Mouse (Mus musculus) frontal cortex, postnatal 25 days (tissue): ENCODE data around the gene Ap1g2.

ENCODE experiments used
- DNase-seq, 2 experiments: peaks; one replicate each; pipeline ENCODE4 v3.0.0; 2022; ENCODE audit warnings: low spot score in 2 of 2

Ap1g2 gene

DNA sequence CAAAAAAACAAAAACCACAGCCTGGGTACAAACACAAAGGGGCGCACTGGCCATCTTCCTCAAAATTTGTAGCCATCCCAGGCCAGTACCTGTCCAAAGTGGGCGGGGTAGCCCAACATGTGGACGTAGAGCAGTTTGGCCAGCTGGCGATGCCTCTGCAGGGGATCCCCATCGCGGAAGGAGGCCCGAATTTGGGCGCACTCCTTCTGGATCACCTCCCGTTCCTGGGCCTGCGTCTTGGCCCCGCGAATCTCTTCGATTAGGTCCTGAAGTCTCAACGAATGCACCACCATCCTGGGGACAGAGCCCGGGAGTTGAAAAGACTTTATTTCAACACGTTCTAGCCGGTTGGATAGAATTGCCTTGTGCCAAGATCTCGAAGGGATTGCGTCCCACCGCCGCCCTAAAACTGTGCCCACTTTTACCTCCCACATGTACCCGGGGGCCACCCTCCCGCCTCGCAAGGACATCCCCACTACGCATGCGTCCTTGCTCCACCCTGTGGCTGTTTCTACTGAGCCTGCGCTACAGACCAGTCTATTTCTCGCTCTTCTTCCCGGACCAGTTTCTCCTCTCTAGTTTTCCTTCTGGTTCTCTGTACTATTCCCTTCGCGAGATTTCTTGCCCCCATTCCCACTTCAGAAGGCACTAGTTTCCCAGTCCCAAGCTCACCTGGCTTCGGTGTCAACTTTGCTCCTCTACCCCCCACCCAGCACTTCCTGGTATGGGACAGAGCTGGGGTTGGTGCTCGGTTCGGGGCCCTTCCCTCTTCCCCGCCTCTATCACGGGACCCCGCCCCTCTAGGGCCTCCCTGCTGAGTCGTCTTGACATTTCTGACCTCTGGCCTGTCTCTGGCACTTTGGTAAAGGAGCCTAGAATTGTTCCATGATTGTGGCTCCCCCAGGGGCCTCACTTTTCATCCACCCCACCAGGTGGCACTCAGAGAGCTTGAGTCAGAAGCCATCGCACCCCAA, at the start of gene Ap1g2:
Gene Ap1g2, minus strand, starts transcription at position 758 of the 974 bp plus-strand sequence.
- DNase-seq = peak; percentile 70 to 78

DNA sequence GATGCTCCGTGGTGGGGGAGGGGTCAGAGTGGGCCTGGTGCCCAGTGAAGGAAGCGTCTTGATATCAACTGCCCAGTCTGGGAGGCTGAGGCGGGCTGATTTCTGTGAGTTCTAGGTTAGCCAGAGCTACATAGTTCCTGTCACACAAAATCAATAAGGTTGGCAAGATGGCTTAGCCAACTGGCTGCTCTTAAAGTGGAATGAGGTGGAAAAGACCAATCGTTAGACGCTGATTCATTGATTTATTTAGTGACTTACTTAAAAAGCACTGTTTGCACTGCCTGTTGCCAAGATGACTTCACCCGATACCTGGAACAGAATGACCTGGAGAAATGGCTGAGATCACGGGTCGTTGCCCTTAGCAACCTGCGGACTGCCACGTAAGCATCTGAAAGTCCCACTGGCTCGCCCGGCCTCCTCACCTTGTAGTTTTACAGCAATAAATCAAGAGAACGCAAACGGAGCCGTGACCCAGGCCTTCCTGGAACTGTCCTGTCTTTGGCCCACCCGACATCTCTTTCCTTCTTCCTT, 46.6 kb upstream of the Ap1g2 start:
- DNase-seq = no peak

DNA sequence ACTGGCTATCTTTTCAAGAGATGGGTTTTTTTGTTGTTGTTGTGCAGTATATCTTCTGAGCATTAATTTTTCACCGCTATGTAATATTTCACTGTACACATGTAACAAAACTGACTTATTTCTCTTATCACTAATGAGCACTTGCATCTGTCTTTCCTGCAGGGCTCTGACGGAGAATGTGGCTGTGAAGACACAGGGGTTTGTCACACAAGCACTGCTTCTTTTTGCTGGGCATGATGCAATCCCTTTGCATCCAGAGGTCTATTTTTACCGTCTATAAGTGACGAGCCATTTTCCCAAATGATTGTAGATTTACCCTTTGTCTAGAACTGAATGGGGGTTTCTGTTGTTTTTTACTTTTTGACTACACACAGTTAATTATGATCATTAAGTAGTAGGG, 45.8 kb upstream of the Ap1g2 start:
- DNase-seq = no peak

DNA sequence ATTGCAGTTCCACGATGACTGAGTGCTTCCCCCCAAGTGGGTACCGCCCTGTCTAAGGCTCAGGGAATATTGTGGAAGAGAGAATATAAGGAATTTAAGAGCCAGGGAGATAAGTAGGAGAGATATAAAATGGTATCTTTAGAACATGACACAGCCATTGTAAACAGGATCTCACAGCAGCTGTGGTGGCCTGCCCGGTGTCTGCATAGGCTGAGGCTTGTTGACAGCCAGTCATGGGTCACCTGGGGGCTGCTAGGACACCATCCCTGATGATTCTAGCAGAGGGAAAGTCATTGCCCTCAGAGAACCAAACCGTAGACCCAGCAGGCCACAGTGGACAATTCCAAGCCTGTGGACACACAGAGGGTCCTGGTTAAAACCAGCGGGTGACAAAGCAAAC, 44.6 kb upstream of the Ap1g2 start:
- no peak for DNase-seq

DNA sequence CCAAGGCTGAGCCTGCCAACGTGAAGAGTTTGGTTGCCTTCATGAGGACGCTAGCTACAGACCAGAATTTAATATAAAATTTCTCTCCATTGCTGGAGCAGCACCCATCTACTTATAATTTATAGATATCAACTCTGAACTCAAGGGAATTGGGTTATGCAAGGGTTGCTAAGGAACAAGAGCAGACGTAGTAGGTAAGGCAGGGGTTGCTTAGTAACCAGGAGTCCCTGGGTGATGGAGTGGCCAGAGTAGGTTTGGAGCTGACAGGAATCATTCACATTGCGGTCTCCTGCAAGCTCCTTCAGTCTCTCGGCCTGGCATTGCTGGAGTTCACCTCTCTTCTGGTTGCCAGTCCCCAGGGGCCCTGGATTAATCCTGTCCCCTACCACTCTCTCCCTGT, 42.6 kb upstream of the Ap1g2 start:
- DNase-seq = no peak

DNA sequence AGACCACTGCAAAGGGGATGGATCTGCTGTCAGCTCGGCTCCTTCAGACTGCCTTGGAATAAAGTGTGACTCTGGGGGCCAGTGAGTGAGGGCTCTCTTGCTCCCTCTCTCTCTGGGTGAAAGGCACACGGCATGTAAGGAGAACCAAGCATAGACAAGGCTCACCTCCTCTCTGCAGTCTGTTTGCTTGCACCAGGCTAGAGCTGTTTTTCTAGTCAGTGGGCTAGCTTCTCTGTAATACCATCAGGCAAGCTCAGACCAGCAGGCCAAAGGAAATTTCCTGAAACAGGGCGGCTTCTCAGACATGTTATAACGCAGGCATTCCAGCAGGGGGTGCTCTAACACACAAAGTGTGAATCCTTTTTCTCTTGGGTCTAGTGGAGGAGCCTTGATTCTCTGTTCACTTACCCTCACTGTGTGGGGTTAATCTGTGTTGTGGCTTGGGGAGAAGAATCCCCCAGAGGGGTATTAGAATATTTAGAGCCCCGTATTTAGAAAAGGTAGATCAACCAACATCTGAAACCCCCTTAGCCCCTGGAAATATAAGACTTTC, 42.0 kb upstream of the Ap1g2 start:
- peak in 1 of 2 experiments; percentile 63 for DNase-seq

DNA sequence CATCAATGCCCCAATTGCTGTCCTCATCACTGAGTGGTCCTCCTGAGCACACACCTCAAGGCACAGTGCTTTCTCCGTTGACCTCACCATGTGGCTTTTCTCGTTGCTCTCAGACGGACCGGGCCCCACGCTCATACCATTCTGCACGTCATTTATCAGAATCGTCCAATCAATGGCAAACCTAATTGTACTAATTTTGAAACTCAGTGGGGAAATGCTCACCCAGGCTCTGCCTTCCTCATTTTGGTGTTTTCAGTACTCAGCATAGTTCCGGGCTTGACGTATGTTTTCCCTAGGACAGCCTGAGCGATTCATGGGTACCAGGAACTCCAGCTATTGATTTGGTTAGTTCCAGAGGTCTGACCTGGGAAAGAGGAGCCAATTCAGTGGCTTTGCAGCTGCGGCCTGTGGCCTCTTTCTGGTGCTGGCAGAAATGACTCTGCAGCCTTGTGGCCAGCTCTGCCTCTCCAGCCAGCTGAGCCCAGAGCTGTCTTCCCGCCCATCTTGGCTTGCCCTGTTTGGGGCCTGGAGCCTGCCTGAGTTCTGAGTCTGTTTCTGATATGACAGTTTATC, 40.5 kb upstream of the Ap1g2 start:
- DNase-seq = no peak

DNA sequence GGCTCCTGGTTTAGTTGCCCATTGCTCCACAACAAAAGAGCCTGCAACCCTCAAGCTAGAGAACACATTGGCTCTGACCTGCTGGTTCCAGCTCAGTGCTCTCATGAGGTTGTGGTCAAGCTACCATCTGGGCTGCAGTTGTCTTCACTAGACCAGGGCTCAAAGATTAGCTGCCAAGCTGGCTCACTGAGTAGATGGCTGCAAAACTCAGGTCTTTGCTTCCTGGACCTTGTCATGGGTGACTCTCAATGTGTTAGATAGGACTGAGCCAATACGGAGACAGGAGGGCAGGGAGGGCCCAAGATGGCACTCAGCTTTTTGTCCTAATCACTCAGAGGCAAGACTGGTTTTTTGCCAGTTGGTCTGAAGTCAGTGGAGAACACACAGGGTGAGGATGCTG, 39.9 kb upstream of the Ap1g2 start:
- no peak for DNase-seq

DNA sequence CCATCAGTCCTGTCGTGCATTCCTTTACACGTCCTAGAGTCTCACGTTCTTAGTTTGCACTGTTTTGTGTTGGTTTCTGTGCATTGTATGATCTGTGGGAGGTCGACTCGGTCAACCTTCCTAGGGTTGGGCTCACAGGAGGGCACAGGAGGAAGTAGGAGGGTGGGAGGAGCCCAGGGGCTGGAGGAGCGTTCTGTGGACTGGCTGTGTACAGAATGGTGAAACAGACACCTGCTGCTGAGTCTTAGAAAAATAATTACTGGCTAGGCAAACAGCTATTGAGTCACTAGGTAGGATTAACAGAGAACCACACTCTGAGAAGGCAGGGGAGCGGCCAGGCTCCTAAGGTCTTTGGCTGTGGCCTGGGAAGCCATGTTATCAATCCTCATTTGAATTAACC, 32.9 kb upstream of the Ap1g2 start:
- DNase-seq = no peak

DNA sequence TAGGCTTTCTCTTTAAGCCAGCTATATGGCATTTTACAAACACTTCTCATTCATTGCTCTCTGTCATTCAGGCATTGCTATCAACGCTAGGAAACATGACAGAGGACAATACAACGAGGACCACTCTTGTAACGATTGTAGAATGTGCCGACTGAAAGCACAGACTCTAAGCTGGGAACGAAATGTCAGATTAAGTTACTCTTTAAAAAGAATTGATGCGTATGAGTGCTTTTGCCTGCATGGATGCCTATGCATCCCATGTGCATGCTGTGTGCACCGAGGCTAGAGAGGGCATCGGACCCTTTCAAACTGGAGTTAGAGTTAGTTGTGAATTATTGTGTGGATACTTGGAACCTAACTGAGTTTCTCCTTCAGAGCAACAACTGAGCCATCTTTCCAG, 29.3 kb upstream of the Ap1g2 start:
- DNase-seq = no peak

DNA sequence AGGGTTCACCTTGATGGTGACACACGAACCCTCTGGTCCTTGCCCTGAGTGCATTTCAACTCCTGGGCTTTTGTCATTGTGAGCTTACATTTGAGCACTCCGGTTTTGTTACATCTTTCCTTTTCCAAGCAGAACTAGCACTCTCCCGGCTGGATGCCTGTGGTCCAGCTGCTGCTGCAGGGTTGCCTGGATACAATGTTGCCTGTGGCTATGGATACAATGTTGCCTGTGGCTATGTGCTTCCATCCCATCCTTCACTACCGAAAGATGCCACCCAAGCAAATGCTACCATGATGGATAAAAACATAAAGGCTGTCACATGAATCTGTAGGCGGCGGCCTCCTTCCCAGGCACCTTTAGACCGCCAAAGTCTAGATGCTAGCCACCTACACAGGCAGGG, 20.1 kb upstream of the Ap1g2 start:
- DNase-seq = no peak

DNA sequence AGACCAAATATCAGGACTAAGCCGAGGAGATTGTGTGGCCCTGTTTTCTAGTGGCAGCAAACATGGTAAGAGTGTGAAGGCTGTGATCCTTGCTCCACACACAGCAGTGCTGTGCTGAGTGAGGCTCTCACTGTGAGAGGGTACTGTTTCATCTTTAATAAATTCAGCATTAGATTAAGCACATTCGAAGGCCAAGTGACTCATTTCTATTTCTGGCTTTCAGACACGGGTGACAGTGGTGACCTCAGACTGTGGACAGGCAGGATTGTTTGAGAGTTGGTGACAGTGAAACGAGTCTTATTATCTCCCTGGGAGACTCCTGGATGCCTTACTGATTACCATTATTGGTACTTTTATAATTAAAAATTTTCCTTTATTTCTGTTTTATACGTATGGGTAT, 19.3 kb upstream of the Ap1g2 start:
- no peak for DNase-seq

DNA sequence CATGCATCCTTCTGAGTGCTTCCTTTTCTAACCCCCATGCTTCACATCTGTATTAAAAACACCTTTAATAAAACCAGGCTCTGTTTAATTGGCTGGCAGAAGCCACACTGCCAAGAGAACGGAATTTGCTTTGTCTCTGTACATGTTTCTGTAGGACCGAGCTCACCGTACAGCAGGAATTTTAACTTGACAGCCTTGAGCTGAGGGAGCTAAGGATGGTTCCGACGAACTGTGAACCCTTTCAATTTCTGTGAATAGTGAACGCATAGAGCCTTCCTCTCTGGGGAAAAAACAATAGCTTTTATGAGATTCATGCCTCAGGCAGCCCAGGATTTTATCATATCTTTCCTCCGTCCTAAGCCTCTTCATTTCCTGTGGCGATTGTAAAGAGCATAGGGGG, 16.0 kb upstream of the Ap1g2 start:
- no peak for DNase-seq

DNA sequence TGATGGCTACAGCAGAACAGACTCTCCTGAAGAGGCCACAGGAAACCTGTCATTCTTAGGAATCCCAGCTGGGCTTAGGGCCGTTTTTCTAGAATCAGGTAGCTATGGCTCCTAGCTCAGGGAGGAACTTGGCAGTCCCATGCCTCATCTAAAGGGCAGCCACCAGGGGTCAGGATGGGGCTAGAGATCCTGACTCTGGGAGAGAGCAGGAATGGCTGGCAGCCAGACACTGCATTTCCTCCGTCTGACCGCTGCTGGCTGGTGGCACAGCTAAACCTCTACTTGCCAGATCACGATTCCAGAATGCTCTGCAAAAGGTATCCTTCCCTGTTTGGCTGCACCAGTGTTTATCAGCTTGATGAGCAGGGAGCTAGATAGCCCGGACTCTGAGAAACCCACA, 15.6 kb upstream of the Ap1g2 start:
- no peak for DNase-seq

DNA sequence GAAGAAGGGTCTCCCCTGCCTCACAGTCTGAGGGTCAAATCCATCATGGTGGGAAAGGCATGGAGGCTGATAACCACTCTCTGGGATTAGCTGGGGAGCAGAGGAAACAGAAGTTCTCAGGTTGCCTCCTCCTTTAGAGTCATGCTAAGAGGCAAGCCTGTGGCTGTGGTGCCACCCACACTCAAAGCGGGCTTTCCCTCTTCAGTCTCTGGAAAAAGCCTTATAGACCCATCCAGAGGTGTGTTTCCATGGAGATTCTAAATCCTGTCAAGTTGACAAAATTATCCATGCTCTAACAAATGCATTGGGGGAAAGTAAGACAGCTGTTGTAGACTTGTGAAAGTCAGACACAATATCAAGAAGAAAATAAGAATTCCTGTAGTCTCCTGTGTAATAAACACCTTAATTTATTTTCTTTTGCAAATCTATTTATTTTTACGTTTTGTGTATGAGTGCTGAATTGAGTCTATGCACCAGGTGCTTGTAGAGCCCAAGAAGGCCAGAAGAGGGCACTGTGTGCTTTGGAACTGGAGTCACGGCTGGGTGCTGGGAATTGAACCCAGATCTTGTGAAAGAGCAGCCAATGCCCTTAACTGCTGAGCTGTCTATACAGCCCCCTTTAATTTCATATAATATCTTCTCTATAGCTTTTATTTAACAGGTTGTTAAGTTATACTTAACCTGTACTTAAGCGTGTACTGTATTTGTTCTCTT, 13.2 kb upstream of the Ap1g2 start:
- no peak for DNase-seq

DNA sequence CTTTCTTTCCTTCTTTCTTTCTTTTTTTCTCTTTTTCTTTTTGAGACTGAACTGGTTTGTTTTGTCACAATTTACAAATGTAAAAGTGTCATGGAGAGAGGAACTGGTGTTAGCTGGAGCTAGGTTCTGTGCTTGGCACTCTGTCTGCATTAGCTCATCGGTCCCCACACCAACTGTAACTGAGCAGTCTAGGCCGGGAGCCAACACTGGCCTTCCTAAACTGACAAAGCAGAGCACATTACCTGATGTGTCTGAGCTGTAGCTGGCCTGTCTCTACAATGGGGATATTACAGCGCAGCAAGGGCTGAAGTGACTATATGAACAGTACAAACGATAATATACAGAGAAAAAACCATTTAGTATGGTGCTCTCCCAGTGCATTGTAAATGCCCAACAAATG, 12.5 kb upstream of the Ap1g2 start:
- no peak for DNase-seq

DNA sequence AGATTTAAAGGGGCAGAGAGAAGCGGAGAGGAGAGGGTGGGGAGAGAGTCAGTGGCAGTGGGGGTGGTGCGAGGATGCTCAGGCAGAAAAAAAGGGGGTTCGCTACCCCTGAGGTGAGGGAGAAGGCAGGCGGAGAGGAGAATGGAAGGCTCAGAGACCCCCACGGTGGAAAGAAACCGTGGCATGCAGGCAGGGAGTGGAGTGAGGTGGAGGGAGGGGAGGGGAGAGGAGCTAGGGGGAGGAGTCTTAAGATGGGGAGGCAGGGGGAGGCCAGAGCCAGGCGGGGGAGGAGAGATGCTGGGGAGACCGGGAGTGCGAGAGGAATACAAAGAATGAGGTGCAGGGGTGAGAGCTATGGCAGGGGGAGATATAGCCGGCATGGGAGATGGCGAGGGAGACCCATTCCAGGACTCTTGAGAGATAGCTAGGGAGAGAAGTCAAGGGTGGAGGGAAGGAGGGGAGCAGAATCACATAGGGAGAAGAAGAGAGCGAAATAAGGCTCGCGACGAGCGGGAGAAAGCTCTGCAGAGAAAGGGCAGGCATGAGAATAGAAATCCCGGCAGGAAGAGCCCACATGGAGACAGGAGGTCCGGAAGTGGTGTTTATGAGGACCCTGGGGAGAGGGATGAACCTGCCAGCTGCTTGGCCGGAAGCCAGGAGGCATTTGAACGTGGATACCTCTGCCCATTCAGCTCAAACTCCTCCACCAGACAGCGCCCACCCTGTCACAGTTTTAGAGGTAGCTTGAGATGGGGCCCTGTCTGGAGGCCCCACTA, 10.2 kb upstream of the Ap1g2 start, which contains the start of gene Jph4:
Gene Jph4, minus strand, starts transcription at position 511 of the 776 bp plus-strand sequence.
- peak in 1 of 2 experiments; percentile 50 for DNase-seq

DNA sequence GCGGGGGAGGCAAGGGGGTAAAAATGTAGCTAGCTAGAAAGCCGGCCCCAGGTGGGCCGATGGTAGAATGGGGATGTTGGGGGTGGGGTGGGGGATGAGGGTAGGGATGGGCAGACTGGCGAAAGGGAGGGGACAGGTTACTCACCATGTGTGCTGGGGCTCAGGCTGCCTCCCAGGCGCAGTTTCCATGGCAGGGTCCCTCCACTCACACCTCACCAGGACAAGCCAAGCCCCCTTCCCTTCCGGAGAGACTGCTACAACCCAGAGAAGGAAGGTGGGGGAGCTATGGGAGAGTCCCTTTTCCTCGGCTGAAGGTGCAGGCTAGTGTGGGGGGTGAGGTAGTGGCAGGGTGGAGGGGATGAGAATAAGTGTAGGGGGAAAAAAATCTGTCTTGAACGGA, 9.5 kb upstream of the Ap1g2 start:
- DNase-seq = no peak

DNA sequence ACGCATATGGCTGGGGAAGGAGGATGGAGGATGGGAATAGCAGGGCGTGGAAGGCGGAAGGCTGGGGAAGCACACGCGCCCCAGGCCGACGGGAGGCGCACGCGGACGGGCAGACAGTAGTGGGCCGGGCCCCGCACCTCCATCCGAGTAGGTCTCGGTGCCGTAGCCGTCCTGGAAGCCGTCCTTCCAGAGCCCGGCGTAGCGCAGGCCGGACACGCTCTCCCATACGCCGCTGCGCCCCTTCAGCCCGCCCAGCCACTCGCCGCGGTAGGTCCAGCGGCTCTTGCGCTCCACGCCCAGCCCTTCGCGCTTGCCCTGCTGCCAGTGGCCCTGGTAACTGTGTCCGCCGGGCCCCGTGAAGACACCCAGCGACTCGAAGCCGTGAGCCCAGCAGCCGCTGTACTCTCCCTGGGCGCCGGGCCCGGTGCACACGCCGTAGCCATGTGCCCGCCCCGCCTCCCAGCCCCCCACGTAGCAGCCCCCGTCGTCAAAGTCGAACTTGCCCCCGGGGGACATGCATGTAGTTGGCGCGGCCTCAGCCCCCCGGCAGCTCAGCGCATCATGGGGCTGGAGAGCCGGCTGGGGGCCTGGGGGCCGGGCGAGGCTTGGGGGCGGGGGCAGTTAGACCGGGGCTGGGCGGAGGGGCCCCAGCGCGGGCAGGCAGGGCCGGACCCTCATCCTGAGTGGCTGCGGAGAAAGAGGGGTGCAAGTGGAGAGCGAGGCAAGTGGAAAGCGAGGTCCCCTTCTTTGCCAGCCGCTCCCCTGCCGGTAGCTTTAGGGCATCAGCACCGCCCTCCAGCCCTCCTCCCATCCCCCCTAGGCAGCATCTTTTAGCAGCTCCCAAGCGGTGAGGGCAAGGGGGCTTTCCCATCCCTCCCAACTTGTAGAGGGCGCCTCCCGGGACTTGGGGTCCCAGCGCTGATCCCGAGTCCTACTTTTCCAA, 8.6 kb upstream of the Ap1g2 start:
- peak in 1 of 2 experiments; percentile 45 for DNase-seq
